Mouse (Mus musculus) cerebellum, postnatal 10 days (tissue): ENCODE data around the gene Pnkp.

ENCODE experiments used
- DNase-seq, 2 experiments: peaks; one replicate each; pipeline ENCODE4 v3.0.0; 2021; ENCODE audit warnings: mixed read lengths in 2 of 2

The Pnkp gene

DNA sequence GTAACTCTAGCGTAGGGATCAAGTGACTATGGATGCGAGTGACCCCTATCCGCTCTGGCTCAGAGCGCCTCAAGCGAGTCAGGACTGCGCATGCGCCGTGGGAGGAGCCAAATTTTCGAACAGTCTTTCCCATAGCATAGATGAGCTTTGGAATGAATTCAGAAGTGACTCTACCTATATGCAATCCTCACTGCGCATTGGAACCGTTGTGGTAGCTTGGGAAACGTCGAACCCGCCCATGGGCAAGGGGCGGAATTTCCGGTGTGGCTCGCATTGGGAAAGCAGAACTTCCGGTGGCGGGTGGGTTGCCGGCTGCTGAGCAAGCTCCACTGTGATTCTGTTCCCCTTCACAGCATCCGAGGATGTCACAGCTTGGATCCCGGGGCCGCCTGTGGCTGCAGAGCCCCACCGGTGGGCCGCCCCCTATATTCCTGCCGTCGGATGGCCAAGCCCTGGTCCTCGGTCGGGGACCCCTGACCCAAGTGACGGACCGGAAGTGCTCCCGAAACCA is at the start of gene Pnkp:
Pnkp (plus strand) TSS at position 98 of the 511 bp plus-strand sequence.
- DNase-seq: peak; percentile 89 to 91

DNA sequence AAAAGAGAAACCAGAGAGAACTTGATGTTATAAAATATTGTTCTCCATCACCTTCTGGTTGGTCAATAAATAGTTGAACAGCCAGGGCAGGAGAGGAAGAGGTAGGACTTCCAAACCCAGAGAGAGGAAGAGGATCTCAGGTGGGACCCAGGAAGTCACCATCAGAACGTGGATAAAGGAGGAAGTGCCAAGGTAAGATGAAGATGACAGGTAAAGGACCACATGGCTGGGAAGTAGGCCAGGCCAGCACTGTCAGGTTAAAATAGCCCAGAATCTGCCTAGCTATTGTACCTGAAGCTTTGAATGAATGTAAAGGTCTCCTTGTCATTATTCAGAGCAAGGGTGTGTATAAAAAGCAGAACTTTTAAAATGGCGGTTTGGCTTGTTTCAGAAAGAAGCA is 48.0 kb upstream of the Pnkp start:
- DNase-seq: no peak

DNA sequence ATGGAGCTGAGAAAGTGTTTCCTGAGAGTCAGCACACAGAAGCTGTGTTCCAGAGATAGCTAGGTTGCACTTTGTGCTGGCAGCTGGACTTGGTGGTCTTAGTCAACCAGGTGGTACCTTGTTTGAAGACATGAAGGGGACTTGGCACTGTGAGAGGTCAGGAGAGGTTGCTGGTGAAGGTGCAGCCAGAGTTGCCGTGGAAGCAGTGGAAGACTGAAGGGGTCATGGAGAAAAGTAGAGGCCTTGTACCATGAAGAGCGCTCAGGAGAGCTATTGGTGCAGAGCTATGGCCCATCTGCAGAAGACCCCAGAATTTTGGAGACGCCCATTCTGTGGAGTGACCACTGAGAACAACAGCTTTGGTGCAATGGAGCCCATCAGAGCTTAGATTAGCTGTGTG is 47.5 kb upstream of the Pnkp start:
- DNase-seq: no peak

DNA sequence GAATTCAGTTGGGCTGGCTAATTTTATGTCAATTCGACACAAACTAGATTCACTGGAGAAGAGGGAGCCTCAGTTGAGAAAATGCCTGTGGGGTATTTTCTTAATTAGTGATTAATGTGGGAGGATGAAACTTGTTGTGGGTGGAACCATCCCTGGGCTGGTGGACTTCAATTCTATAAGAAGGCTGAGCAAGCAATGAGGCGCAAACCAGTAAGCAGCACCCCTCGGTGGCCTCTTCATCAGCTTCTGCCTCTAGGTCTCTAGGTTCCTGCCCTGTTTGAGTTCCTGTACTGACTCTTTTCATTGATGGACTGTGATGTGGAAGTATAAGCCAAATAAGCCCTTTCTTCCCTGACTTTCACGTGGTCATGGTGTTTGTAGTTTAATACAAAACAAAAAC is 46.6 kb upstream of the Pnkp start:
- no peak for DNase-seq

DNA sequence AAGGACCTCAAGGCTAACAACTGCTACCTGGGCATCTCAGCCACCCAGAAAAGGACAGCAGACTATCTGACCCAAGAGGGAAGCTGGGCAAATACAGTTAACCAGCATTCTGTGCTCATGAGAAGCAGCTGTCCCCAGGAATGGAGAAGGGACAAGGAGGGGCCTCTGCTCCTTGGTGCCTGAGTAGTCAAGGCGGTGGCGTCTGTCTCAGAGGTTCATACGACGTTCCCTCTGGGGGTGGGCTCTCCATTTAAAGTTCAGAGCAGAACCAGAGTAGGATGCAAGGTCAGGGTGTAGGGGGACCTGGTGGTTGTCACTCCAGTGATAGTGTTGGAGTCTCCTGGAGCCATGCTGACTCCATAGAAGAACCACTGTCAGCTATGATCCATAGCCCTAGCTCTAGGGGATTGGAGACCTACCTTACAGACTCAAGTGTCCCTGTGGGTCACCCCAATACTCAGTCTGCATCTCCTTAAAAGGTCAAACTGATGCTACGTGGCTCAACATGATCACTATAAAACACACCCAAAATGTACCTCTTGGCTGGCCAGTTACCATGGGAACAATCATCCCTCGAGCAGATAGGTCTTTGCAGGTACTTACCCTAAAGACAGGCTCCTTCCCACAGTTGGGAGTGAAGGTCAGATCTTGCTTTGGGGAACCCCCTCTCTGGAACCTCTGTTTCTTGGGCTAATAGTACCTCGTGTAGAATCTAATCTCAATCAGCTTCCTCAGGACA is 46.0 kb upstream of the Pnkp start:
- no peak for DNase-seq

DNA sequence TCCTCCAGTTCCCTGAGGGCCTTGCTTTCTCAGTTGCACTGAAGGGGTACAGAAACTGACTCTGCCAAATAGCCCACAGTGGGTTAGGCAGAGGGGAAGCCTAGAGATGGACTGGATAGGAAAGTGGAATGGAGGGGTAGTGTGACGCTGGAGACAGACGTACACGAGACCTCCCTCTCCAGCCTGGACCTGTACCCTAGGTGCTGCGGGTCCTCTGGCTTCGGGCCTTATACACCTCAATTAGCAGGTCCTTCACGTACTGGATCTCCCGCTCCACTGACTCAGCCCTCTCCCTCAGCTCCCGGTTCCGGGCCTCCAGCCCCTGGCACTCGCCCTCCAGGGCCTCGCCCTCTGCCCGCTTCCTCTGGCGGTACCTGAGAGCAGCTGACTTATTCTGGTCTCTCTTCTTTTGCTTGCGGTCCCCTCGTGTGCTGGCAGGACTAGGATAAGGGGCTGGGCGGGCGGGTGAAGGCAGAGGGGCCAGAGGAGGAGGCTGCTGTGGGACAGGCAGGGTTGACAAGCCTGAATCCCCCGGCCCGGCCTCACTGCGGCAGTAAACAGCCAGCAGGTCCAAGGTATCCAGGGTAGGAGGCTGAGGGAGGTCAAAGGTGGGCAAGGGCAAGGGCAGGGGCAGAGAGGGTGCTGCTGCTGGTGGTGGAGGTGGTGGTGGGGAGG is 44.2 kb upstream of the Pnkp start:
- no peak for DNase-seq

DNA sequence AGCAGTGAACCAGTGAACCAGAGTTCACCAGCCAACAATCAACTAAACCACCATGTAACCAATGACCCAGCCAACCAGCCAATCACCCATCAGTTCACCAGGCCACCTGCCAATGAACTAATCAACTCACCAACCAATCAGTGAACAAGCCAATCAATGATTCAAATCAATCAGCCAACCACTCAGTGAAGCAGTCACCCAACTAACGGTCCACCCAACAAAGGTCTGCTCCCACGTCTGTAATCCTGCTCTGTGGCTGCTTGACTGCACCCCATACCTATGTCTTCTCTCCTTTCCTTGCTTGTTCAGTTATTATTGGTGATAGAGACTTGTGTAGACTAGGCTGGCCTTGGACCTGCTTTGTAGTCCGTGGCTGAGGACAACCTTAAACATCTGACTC is 43.0 kb upstream of the Pnkp start:
- DNase-seq: no peak

DNA sequence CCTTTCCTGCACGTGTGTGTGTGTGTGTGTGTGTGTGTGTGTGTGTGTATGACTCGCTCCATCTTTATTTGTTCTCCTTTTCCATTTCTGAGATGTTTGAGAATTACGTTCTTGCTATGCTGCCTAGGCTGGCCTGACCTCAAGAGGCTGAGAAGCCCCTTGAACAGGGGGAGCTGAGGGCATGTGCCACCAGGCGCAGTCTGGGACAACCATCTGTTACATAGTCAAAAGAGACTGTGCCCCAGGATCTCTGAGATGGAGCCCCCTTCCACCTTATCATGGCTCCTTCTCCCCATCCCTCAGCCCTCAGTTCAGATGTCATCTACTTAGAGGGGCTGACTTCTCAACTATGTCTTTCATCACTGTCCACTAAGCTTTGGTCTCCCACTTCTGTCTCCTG is 42.5 kb upstream of the Pnkp start:
- no peak for DNase-seq

DNA sequence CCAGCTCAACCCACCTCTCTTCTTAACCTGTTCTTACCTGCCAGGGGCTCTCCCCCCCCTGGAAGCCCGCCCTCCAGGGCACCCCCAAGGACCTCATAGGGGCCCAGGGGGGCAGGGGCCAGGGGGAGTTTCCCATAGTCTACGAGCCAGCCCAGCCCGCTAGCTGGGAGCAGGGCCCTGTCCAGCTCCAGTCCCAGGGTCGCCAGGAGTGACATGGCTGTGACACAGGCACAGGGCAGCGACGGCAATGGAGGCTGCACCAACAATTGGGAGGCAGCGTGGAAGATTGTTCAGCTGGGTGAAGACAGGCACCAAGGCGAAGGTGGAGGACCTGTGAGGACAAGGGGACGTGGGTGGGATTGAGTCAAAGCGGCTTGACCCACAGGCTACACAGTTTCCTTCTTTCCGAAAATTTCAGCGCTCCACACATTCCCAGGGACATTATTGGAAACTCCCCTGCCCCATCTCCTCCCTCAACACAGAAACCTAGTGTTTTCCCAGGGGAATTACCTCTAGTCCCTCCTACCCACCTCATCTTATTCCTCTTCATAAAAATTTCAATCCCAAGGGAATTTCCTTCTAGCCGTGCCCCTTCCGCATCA is 41.9 kb upstream of the Pnkp start:
- peak; percentile 43 to 52 for DNase-seq

DNA sequence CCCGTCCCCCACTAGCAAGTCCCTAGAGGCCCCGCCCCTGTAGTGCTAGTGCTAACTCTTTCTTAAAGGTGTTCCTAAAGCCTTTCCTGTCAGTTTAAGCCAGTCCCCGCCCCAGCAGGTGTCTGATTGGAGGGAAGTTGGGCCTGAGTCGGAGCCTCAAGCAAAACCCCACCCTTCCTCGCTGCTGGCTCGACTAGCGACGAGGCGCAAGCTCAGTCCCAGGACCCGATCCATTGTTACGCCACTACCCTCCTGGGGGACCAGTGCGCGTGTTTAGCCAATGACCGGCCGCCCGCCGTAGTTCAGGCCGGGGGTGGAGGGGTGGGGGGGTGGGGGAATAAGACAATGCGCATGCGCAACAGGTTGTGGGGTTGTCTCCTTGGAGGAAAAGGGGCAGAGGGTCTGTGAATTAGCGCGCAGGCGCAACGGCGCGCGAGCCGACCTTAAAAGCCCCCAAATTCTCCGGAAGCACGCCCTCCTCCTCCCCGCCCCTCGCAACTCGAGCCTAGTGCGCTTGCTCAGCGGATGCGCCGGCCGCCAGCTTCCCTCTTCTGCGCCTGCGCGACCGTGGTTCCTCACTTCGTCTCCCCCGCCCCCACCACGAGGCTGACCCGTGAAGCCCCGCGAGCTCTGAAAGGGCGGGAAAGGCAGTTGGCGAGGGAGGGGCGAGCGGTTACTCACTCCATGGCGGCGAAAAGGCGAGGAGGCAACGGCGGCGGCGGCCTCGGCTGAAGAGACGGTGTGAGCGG is 41.0 kb upstream of the Pnkp start, which contains the start of the genes Nup62 and Il4i1:
Nup62 (plus strand) TSS at position 368 of the 749 bp plus-strand sequence.
Il4i1 (plus strand) TSS at position 667 of the 749 bp plus-strand sequence.
- DNase-seq: peak; percentile 100

DNA sequence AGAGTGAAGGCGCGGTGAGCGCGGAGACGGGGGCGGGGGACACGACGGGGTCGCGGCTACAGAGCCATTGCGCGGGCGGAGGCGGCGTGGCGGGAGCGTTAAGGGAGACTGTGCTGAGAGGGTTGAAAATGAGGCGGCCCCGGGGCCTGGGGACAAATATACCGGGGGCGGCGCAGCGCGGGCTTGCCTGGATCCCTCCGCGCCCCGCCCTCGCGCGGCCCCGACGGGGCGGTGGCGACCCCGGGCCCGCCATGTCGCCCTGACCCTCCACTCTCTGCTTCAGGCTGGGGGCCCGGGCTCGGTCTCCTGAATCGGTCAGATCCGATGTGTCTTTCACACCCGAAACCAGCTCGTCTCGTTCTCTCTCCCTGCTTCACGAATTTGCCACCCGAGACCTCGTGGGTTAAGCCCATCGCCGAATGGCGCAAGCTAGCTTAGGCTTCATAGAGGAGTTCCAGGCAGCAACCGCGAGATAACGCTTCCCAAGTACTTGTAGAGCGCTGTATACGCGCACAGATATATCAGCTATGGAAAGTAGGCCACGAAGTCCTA is 40.4 kb upstream of the Pnkp start, which contains the start of gene Atf5:
Atf5 (minus strand) TSS at position 189 of the 552 bp plus-strand sequence.
- DNase-seq: no peak

DNA sequence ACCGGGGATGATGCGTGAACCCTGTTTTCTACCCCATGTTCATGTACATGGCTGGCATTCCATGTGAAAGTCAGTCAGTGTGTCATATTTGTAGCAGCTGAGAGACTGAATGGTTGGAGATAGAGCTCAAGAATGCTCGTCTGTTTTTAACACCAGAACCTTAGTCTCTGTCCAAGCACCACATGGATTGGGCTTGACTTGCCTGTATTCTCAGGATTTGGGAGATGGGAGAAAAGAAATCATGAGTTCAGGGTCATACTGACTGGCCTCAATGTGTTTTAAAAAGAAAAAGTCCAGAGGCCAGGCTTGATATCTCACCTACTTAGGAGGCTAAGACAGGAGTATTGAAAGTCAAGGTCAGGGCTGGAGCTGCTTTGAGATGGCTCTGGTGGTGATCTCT is 39.5 kb upstream of the Pnkp start:
- DNase-seq: no peak

DNA sequence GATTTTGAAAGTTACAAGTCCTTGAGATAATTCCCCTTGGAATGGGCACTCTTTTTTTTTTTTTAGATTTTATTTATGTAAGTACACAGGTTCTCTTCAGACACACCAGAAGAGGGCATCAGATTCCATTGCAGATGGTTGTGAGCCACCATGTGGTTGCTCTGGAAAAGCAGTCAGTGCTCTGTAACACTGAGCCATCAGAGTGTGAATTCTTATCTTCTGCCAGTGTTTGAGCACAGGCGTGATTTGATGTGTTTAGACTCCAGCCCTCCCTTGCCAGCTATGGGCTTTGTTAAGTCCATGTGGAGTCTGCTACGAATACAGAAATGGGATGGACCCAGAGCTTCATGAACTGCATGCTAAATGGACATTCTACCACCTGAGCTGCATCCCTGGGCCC is 38.8 kb upstream of the Pnkp start:
- DNase-seq: no peak

DNA sequence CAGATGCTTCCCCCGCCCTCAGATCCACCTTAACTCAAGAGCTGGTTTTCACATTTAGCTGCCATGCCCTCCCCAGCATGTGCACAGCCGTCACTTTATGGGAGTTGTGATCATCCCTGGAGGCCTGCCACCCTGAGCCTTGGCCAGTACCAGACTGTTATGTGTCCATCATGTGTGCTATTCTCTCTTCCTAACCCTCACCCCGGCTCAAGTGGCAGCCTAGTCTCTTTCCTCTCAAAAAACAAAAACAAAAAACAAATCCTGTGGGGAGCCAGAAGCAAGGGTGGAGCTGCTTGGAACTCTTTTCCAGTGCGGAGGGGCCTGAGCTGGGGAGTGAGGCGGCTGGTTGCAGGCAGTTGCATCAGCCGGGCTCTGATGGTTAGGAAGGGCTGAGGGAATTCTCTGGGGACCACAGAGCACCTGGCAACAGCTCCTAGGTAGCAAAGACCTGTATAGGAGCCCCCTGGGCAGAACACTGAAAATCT is 38.1 kb upstream of the Pnkp start:
- peak; percentile 52 to 67 for DNase-seq

DNA sequence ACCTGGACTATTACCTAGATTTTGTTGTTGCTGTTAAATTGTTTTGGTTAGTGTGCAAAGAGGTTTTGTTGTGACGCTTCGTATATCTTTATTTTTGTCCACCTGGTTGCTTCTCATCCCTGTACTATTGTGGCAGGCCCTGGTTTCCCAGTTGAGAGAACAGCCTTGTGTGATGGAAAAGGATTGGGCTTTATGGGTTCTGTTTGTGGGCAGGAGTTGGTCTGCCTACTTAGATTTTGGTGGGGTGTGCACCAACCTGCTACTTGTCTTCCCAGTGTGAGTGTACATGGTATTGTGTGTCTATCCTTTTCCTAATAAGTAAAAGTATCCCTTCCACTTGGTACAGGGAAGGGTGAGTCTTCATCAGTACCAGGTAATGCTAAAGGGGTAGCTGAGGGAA is 37.5 kb upstream of the Pnkp start:
- DNase-seq: no peak

DNA sequence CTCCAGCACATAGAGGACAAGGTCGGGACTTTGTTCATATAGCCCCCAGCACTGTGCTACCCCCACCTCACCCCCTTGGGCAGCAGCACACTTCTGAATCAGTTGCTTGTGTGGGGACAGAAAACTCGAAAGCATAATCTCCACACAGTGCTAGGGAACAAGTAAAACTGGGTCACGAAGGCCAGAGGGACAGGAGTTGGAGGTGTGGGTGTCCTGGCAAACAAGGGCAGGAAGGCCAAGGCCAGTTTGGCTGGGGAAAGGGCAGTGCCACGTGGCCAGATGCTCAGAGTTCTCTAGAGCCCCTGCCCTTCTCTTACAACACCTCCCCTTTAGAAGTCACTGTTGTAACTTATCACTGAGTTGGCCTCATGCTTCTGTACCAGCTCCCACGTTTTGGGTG is 37.1 kb upstream of the Pnkp start:
- no peak for DNase-seq

DNA sequence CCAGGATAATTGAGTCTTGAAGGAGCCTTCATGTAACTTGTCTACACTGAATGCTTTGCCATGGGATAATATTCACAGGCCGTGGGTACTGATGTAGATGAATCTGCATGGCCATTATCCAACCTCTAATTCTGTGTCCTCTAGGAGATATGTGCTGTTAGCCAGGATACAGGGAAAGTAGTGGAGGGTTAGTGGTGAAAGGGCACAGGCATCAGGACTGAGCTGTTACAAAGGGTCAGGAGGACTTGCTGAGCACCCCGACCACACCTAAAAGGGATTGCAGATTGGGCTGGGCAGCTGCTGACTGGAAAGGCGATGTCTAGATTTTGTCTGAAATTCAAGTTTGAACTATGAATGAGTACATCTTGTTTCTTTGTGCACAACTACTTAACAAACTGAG is 36.4 kb upstream of the Pnkp start:
- no peak for DNase-seq

DNA sequence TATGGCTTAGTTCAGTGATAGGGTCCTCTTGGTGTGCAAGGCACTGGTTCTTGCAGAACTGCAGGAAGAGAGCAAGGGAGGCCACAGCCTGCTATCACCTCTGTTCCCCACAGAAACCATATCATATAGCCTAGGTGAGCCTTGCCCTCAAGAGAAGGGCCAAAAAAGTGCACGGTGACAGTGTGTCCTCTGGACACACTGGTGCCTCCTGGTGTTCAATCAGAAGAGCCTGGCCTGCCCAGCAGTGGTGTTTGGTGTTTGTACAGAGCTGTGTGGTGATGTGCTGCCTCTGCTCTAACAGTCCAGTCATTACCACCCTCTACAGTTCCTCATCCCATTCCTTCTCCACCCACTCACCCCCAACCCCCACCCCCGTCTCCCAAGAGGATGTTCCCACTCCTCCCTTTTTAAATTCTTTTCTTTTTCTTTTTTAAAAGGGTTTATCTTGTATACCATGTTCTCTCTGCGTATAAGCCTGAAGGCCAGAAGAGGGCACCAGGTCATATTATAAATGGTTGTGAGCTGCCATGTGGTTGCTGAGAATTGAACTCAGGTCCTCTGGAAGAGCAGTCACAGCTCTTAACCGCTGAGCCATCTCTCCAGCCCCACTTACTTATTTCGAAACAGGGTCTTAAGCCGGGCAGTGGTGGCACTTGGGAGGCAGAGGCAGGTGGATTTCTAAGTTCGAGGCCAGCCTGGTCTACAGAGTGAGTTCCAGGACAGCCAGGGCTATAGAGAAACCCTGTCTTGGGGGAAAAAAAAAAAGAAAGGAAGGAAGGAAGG is 35.1 kb upstream of the Pnkp start:
- DNase-seq: peak in 1 of 2 experiments; percentile 2

DNA sequence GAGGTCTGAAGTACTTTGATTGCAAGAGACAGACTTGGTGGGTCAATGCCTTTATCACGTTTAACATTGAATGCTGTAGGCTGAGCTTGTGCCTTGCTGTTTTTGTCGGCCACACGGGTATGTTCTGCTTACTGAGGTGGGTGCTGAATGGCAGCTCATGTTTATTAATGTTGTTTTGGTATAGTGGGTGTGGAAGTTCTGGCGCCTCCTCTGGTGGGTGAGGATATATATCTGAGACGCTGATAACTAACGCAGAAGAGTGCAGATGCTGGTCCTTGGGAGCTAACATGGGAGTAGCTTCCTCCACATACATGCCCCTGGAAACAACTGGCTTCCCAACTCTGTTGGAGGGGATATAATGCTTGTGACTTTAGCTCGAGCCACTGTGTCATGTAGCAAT is 33.5 kb upstream of the Pnkp start:
- no peak for DNase-seq

DNA sequence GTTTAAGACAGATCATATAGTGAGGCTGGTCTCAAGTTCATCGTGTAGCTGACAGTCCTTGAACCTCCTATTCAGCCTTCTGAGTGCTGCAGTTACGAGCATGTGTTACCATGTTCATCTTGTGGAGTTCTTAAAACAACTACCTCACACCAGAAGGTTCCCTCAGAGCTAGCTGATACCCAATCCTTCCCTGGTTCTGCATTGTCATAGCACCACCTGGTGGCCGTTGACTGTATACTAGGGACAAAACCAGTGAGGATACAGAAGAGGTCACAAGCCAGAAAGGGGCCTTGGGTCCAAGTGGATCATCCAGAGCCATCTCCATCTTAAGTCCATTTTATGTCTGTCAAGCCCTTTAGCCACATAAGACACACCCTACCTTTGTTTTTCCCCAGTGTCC is 32.1 kb upstream of the Pnkp start:
- DNase-seq: peak; percentile 92 to 94

DNA sequence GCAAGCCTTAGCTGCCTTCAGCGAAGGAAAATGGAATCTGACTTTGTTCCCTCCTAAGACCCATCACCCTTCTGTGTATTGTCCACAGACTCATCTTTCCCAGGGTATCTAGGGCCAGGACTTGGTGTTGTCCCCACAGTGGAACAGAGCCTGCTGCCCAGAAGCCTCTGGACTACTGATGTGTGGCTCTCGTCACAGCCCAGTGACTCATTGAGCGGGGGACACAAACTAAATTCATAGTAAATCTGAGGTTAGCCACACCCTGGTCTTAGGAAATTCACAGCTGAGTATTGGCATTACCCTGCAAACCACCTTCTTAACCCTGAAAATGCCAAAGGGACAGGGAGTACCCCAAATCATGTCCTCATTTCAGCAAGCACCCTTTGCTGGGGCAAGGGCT is 30.2 kb upstream of the Pnkp start:
- no peak for DNase-seq

DNA sequence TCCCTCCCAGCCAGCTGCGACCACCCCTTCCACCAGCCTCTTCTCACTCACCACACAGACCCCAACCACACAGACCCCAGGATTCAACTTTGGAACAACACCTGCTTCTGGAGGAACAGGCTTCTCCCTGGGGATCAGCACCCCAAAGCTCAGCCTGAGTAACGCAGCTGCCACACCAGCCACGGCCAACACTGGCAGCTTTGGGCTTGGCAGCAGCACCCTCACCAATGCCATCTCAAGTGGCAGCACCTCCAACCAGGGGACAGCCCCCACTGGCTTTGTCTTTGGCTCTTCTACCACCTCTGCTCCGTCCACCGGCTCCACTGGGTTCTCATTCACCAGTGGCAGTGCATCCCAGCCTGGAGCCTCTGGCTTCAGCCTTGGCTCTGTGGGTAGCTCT is 28.2 kb upstream of the Pnkp start:
- DNase-seq: no peak
